Mouse (Mus musculus) heart, embryonic 13.5 days (tissue): ENCODE results near the gene Barhl1. TPM values are rescaled to one million over a fixed set of nuclear protein-coding genes. Genes with fewer than 3 reads are reported as not detected.
A peak's percentile ranks its signal among the peaks of the same experiment; 100 is the strongest.

ENCODE experiments used
- ATAC-seq: fragments of 200-750 bp; cut with Nextera tagmentation; 2 replicates; pipeline ENCODE4 v1.8.0; 2017; ENCODE audit warnings: moderate TSS enrichment; ENCODE audit not compliant: insufficient number of reproducible peaks, low FRiP score, low TSS enrichment; ENCODE audit errors: extremely low read depth
- H3K27ac ChIP-seq: fragments of 300-500 bp; sonication (generic); replicated peaks from 2 replicates; pipeline ENCODE4 v1.5.1; 2015; ENCODE audit warnings: moderate library complexity, mild to moderate bottlenecking, inconsistent platforms
- H3K27me3 ChIP-seq: fragments of 300-500 bp; sonication (generic); replicated peaks from 2 replicates; pipeline ENCODE4 v1.6.1; 2015; ENCODE audit warnings: mild to moderate bottlenecking, inconsistent platforms
- H3K36me3 ChIP-seq: fragments of 300-500 bp; sonication (generic); 2 replicates; pipeline ENCODE4 v1.6.1; 2015; ENCODE audit warnings: mild to moderate bottlenecking, inconsistent platforms
- H3K4me1 ChIP-seq: fragments of 300-500 bp; sonication (generic); 2 replicates; pipeline ENCODE4 v1.6.1; 2015; ENCODE audit warnings: inconsistent platforms
- H3K4me2 ChIP-seq: fragments of 300-500 bp; sonication (generic); 2 replicates; pipeline ENCODE4 v1.6.1; 2015; ENCODE audit warnings: inconsistent platforms, mild to moderate bottlenecking, moderate library complexity
- H3K4me3 ChIP-seq: fragments of 300-500 bp; sonication (generic); 2 replicates; pipeline ENCODE4 v1.5.1; 2015; ENCODE audit warnings: moderate library complexity, mild to moderate bottlenecking, inconsistent platforms
- H3K9ac ChIP-seq: fragments of 300-500 bp; sonication (generic); 2 replicates; pipeline ENCODE4 v1.6.1; 2015; ENCODE audit warnings: inconsistent platforms, mild to moderate bottlenecking, moderate library complexity
- H3K9me3 ChIP-seq: fragments of 300-500 bp; sonication (generic); 2 replicates; pipeline ENCODE4 v1.6.1; 2016; ENCODE audit warnings: inconsistent platforms
- WGBS: fragments of 180-500 bp; shearing (Covaris S2); methylation state at CpG from one replicate; pipeline ENCODE4 v1.1.7; 2015; ENCODE audit warnings: mixed read lengths; 5-methylcytosine and 5-hydroxymethylcytosine counted together
- polyA plus RNA-seq: library from polyadenylated mRNA; unstranded; fragments of >200 nt; fragmentation: Nextera tagmentation; extraction: Ambion mirVana; gene quantifications from 2 replicates; pipeline ENCODE4 v1.2.1, GENCODE M21; 2015

Gene Barhl1
- not detected in 2 replicates for polyA plus RNA-seq

DNA sequence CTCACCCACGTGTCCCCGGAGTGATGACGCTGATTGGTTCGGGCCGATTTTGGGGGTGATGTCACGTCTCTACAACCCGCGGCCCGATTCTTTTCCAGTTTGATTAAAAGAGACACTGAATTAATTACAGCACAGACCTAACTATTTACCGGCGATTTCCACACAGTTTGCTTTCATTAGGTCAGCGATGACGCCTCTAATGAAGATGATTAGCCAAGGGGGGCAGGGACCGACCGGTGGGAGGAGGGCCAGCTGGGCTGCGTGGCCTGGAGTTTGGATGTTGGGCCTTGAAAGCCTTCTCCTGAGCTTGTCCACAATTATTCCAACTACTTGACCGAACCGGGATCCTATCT, at the start of gene Barhl1:
Barhl1 (minus strand) TSS at position 156 of the 353 bp plus-strand sequence.
- H3K4me3 ChIP-seq: peak within 1 kb of the TSS; percentile 31
- no peak within 1 kb of the TSS for H3K27ac ChIP-seq
- no peak within 1 kb of the TSS for H3K9ac ChIP-seq
- no peaks in the 10 kb centered on the region for H3K9me3 ChIP-seq
- 3% methylated on average over 18 of the region's 18 CpGs for WGBS
- peaks cover 6% of the 10 kb centered on the region for H3K4me1 ChIP-seq
- ATAC-seq: no peak
- no peaks in the 10 kb centered on the region for H3K36me3 ChIP-seq
- peaks cover 98% of the 10 kb centered on the region for H3K27me3 ChIP-seq
- peak within 1 kb of the TSS; percentile 31 for H3K4me2 ChIP-seq

DNA sequence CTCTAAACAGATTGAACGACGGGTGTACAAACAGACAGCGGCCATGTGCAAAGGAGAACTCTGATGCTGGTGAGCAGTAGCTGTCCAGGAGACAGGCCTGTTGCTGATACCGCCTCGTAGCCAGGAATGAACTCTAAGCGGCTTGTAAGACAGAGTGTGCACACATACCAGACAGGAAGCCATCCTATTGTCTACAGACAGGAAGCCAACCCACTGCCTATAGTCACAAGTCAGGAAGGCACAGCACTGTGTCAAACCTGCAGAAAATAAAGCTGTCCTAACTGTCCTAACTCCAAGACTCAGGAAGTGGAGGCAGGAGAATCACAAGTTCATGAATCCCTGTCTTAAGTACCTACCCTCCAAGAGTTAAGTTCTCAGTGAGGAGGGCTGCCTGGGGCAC, 47.1 kb upstream of the Barhl1 start:
- ATAC-seq: no peak
- H3K36me3 ChIP-seq: no peaks in the 10 kb centered on the region
- H3K27ac ChIP-seq: peak overlapping the region; percentile 36; the same call in 1 of the 2 replicates
- no peaks in the 10 kb centered on the region for H3K9me3 ChIP-seq
- H3K4me1 ChIP-seq: no peaks in the 10 kb centered on the region
- no peak overlapping the region for H3K4me2 ChIP-seq
- no peak overlapping the region for H3K9ac ChIP-seq
- 59% methylated on average over 6 of the region's 6 CpGs for WGBS
- no peak overlapping the region for H3K4me3 ChIP-seq
- H3K27me3 ChIP-seq: peaks cover 22% of the 10 kb centered on the region; the same call in 1 of the 2 replicates

DNA sequence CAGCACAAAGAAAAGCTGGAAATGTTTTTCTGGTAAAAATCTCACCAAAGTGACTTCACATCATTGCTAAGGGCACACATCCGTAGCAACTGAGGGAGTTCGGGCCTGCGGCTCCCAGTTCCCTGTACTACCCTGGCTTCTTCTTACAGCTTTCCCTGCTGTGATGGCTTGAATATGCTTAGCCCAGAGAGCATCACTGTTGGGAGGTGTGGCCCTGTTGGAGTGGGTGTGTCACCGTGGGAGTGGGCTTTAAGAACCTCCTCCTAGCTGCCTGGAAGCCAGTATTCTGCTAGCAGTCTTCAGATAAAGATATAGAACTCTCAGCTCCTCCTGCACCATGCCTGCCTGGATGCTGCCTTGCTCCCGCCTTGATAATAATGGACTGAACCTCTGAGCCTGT, 45.2 kb upstream of the Barhl1 start:
- no peak overlapping the region for H3K4me2 ChIP-seq
- H3K27ac ChIP-seq: no peak overlapping the region
- H3K9ac ChIP-seq: no peak overlapping the region
- H3K9me3 ChIP-seq: no peaks in the 10 kb centered on the region
- no peaks in the 10 kb centered on the region for H3K36me3 ChIP-seq
- no peak for ATAC-seq
- peaks cover 5% of the 10 kb centered on the region; the same call in 1 of the 2 replicates for H3K27me3 ChIP-seq
- 64% methylated on average over 5 of the region's 5 CpGs for WGBS
- H3K4me1 ChIP-seq: no peaks in the 10 kb centered on the region
- no peak overlapping the region for H3K4me3 ChIP-seq

DNA sequence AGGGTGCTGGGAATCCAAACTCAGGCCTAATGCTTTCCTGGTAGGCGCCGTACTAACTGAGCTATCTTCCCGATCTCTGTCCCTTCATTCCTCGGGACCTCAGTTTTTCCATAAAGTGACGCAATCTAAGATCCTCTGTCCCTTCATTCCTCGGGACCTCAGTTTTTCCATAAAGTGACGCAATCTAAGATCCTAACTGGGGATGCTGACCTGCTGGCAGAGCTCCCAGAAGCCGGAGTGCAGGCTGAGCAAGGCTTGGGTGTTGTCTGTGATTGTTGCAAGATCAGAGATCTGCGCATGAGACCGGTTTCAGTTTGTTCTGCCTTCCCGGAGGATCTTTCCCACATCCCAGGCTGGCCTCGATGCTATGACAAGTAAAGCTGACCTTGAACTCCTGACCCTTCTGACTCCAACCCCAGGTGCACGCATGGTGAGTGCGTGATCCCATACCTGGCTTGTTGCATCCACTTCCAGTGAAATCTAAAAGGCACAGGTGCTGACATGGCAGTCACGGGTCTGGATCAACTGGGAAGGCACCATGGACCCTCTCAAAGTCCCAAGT, 44.6 kb upstream of the Barhl1 start:
- Histone ChIP-seq H3K4me2 (no peak overlapping the region), H3K4me1 (no peaks in the 10 kb centered on the region), H3K27me3 (peaks cover under 1% of the 10 kb centered on the region; the same call in 1 of the 2 replicates), H3K4me3 (no peak overlapping the region), H3K9ac (no peak overlapping the region), H3K27ac (no peak overlapping the region), H3K36me3 (no peaks in the 10 kb centered on the region), H3K9me3 (no peaks in the 10 kb centered on the region)
- ATAC-seq: no peak
- 72% methylated on average over 15 of the region's 15 CpGs for WGBS

DNA sequence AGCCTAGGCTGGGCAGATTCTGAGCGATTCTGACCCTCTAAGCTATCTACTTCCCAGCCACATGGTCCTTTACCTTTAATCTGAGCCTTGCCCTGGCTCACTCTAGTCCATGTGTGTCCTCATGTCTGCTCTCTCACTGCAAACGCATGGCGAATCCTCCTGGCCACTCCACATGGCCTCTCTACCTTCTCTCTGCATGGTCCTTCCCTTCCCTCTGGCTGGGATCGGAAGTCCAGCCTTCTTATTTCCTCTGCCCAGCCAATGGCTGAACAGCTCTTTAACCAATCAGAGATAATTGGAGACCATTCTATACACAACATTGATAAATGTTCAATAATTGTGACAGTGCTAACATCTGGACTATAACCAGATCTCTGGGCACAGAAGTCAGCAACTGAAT, 40.4 kb upstream of the Barhl1 start:
- no peak overlapping the region for H3K4me3 ChIP-seq

DNA sequence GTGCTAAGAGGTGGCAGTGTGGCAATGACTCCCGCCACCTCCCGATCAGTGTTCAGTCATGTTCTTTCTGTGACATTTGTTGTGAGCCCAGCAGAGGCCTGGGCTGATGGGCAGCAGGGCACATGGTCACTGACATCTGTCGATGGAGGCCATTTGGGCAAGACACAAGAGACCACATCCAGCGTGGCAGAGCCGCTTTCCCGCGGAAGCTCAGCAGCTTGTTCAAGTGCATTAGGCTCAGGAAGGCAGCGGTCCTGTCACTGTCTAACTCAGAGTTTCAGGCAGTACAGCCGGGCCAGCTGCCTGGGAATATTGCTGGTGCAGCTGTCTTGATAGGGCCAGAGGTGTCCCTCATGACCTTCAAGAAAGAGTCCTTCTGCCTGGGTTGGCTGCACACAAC, 38.1 kb upstream of the Barhl1 start:
- no peaks in the 10 kb centered on the region for H3K36me3 ChIP-seq
- no peaks in the 10 kb centered on the region for H3K9me3 ChIP-seq
- no peak for ATAC-seq
- no peak overlapping the region for H3K27ac ChIP-seq
- H3K4me3 ChIP-seq: no peak overlapping the region
- 75% methylated on average over 9 of the region's 9 CpGs for WGBS
- no peak overlapping the region for H3K4me2 ChIP-seq
- no peaks in the 10 kb centered on the region for H3K4me1 ChIP-seq
- no peak overlapping the region for H3K9ac ChIP-seq
- H3K27me3 ChIP-seq: peaks cover 15% of the 10 kb centered on the region; the same call in 1 of the 2 replicates

More for the DNA sequence above, 40.4 kb upstream of the Barhl1 start:
- Histone ChIP-seq H3K9ac (no peak overlapping the region), H3K27ac (no peak overlapping the region), H3K4me2 (no peak overlapping the region), H3K9me3 (no peaks in the 10 kb centered on the region), H3K27me3 (peaks cover 3% of the 10 kb centered on the region; the same call in 1 of the 2 replicates), H3K4me1 (no peaks in the 10 kb centered on the region), H3K36me3 (no peaks in the 10 kb centered on the region)
- 78% methylated on average over 4 of the region's 4 CpGs for WGBS
- no peak for ATAC-seq

DNA sequence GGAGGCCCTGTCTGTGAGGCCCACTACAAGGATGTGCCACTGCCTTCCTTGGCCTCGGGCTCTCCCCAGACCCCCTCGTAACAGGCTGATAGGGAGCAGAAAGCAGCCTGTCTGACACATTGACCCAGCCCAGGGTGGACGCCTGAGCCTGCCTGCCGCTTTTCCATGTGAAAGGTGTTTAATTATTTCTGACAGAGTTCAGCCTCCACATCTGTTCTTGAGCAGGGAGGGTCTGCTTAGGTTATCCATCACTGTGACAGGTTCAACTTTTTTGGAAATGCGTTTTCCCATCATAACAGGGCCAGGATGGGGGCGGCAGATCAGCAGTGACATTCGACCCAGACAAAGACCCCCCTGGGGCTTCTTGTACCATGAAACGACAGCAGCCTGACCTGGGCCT, 36.5 kb upstream of the Barhl1 start:
- WGBS: 61% methylated on average over 8 of the region's 8 CpGs
- Histone ChIP-seq H3K27me3 (peaks cover 24% of the 10 kb centered on the region; the same call in 1 of the 2 replicates), H3K36me3 (no peaks in the 10 kb centered on the region), H3K4me1 (no peaks in the 10 kb centered on the region), H3K27ac (no peak overlapping the region), H3K4me3 (no peak overlapping the region), H3K9ac (no peak overlapping the region), H3K4me2 (no peak overlapping the region), H3K9me3 (no peaks in the 10 kb centered on the region)
- no peak for ATAC-seq

DNA sequence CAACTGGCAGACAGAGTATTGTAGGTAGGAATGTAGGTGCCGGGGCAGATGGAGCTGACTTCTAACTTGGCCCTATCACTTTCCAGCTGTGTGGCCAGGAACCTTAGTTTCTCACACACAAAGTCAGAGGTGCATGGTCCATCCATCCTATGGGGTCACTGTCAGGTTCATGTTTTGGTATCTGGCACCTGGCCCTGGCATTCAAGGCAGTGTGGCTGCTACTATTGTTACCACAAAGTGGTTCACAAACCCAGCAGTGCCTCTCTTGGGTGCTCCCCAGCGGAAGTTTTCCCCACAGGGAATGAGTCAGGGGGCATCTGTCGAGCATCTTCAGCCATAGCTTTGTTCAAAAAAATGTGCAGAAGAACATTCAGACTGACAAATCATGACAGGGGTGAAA, 29.8 kb upstream of the Barhl1 start:
- no peak overlapping the region for H3K4me3 ChIP-seq
- H3K9ac ChIP-seq: no peak overlapping the region
- no peaks in the 10 kb centered on the region for H3K36me3 ChIP-seq
- H3K9me3 ChIP-seq: no peaks in the 10 kb centered on the region
- 69% methylated on average over 3 of the region's 3 CpGs for WGBS
- H3K4me1 ChIP-seq: no peaks in the 10 kb centered on the region
- peaks cover 66% of the 10 kb centered on the region for H3K27me3 ChIP-seq
- ATAC-seq: no peak
- no peak overlapping the region for H3K27ac ChIP-seq
- H3K4me2 ChIP-seq: no peak overlapping the region

DNA sequence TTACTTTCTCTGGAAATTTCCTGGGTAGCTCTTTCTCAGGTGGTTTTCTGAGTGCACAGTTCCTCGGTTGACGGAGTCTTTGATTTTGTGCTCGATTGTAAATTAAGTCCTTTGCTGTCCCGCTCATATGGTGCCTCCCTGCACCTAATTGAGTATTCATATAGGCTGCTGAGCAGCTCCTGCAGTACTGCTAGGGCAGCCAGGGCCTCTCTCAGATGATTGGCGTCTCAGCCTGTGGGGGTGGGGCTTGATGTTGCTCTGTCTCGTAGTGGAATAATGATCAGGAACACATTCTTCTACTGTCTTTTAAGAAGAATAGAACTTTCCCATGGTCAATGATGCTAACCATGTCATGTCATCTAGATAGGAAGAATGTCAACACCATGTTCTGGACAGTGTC, 28.9 kb upstream of the Barhl1 start:
- Histone ChIP-seq H3K27me3 (peaks cover 65% of the 10 kb centered on the region), H3K9ac (no peak overlapping the region)
- WGBS: 61% methylated on average over 6 of the region's 6 CpGs

DNA sequence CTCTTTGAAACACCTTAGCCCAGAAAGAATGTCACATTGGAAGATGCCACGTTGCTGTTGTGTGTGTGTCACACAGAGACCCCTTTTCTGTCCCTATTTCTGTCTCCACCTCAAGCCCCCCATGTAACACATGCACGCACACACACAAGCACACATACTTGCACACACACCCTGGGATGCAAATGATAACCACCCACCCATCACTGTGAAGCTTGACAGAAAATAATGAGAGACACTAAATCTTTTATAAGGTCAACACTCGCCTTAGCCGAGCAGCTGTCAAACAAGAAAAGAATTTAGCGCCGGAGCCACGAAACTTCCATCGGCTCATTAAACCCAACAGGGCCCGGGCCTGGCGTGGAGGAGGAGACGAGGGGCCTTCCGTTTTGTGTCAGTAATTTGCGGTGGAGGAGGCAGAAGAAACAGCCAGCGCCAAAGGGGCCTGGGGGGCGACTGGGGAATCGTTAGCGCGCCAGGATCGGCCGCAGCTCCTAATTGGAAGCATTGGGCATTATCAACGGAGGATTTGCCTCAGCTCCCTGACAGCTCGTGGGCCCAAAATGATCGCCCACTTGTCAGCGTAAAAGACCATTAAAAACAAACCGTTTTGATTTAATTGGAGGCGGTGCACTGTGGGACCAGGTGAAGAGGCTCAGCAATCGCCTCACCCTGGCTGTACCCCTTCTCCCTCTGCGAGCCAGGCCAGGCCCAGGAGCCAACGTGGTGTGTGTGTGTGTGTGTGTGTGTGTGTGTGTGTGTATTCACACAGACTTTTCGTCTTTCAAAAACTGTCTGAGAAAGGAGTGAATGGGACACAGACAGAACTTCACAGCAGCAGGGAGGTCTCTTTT, 27.4 kb upstream of the Barhl1 start:
- no peak overlapping the region for H3K27ac ChIP-seq
- H3K9me3 ChIP-seq: no peaks in the 10 kb centered on the region
- no peak for ATAC-seq
- peaks cover 6% of the 10 kb centered on the region; the same call in 1 of the 2 replicates for H3K4me1 ChIP-seq
- no peak overlapping the region; the same call in 1 of the 2 replicates for H3K4me2 ChIP-seq
- H3K9ac ChIP-seq: no peak overlapping the region
- 53% methylated on average over 29 of the region's 30 CpGs for WGBS
- H3K4me3 ChIP-seq: no peak overlapping the region
- peaks cover 64% of the 10 kb centered on the region for H3K27me3 ChIP-seq
- no peaks in the 10 kb centered on the region for H3K36me3 ChIP-seq

More for the DNA sequence above, 28.9 kb upstream of the Barhl1 start:
- Histone ChIP-seq H3K36me3 (no peaks in the 10 kb centered on the region), H3K4me3 (no peak overlapping the region), H3K27ac (no peak overlapping the region), H3K9me3 (no peaks in the 10 kb centered on the region), H3K4me2 (no peak overlapping the region), H3K4me1 (no peaks in the 10 kb centered on the region)
- no peak for ATAC-seq

DNA sequence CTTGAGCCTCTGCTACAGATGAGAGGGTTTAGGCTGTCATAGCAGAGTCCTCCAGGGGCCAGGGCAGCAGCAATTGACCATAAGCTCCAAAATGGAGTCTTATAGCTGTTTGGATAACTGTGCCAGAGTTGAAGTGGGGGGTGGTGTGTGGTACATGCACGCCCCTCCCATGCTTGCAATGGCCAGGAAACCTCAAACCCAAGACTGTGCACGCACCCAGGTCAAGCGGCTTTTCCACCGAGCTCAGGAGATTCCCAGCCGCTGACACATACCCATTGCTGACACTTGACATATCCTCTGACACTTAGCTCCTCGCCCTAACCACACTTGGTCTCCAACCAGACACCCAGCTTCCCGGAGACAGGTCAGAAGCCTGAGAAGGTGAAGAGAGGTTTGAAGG, 22.5 kb upstream of the Barhl1 start:
- Histone ChIP-seq H3K4me1 (peaks cover 6% of the 10 kb centered on the region; the same call in 1 of the 2 replicates), H3K27me3 (peaks cover 27% of the 10 kb centered on the region), H3K27ac (no peak overlapping the region), H3K36me3 (no peaks in the 10 kb centered on the region), H3K4me3 (no peak overlapping the region), H3K4me2 (no peak overlapping the region), H3K9me3 (no peaks in the 10 kb centered on the region), H3K9ac (no peak overlapping the region)
- 45% methylated on average over 7 of the region's 7 CpGs for WGBS
- no peak for ATAC-seq
